Mouse (Mus musculus) liver, embryonic 14.5 days (tissue): ENCODE results near the gene 2510039O18Rik.

Source experiments
- CTCF ChIP-seq: IDR thresholded peaks from 2 replicates; pipeline ENCODE4 v1.5.1; 2016; ENCODE audit warnings: antibody characterized with exemption, low read depth, control low read depth
- EP300 ChIP-seq: IDR thresholded peaks from 2 replicates; pipeline ENCODE4 v1.6.1; 2016; ENCODE audit warnings: antibody characterized with exemption, low read depth

GRCm38 (mm10) chr4:147903601-147904000, 37.1 kb upstream of the 2510039O18Rik start:
- TF ChIP-seq CTCF (no peak), EP300 (no peak)
